Mouse (Mus musculus): ENCODE results near the gene Armcx5. TPM values are rescaled to one million over a fixed set of nuclear protein-coding genes. Genes with fewer than 3 reads are reported as not detected.
A peak's percentile ranks its signal among the peaks of the same experiment; 100 is the strongest.
"Not testable (repeated sequence)": the region's sequence is repeated elsewhere in the genome, so short reads cannot be mapped to it uniquely, and the experiment has no call there.

Armcx5 gene
- polyA plus RNA-seq, 1 experiment from 2014 or later, result 7.2 TPM

GRCm38 (mm10) chrX:135743056-135743355 is 473 bp downstream of the Armcx5 start:
- no peak for ATAC-seq (ENCODE audit: insufficient number of reproducible peaks, insufficient read depth, low FRiP score, low read depth)
- no peaks in the 10 kb centered on the region for H3K4me1 ChIP-seq (ENCODE audit: control insufficient read depth in 2 of 2, insufficient read depth in 2 of 2, low read length in 2 of 2)
- WGBS, result 14% methylated on average over 7 of the region's 7 CpGs

GRCm38 (mm10) chrX:135745376-135745775 is 2.8 kb downstream of the Armcx5 start:
- H3K4me3 ChIP-seq (ENCODE audit: control insufficient read depth in 1 of 2, insufficient read depth in 1 of 2, low read depth in 1 of 2, low read length in 2 of 2); H3K9me3 ChIP-seq (ENCODE audit: control insufficient read depth, low read length); ATAC-seq (ENCODE audit: insufficient number of reproducible peaks, insufficient read depth, low FRiP score, low read depth); H3K4me1 ChIP-seq (ENCODE audit: control insufficient read depth in 2 of 2, insufficient read depth in 2 of 2, low read length in 2 of 2); H3K4me2 ChIP-seq (ENCODE audit: low read length); H3K27ac ChIP-seq (replicated peaks in 1 of 2; ENCODE audit: control insufficient read depth in 1 of 2, insufficient read depth in 1 of 2, low read depth in 2 of 2, low read length in 2 of 2); H3K27me3 ChIP-seq (ENCODE audit: control insufficient read depth, insufficient read depth, low read length); H3K9ac ChIP-seq (ENCODE audit: low read length): not testable (repeated sequence)
- WGBS, result 56% methylated on average over 3 of the region's 3 CpGs
- H3K36me3 ChIP-seq (ENCODE audit: control insufficient read depth, insufficient read depth, low read length), result peaks cover 29% of the 10 kb centered on the region

More at GRCm38 (mm10) chrX:135743056-135743355, 473 bp downstream of the Armcx5 start:
- Histone ChIP-seq H3K4me2 (ENCODE audit: low read length) (peak overlapping the region; percentile 65), H3K9me3 (ENCODE audit: control insufficient read depth, low read length) (no peaks in the 10 kb centered on the region), H3K27me3 (ENCODE audit: control insufficient read depth, insufficient read depth, low read length) (no peaks in the 10 kb centered on the region), H3K4me3 (ENCODE audit: control insufficient read depth in 1 of 2, insufficient read depth in 1 of 2, low read depth in 1 of 2, low read length in 2 of 2) (peak overlapping the region; percentile 67 to 76), H3K9ac (ENCODE audit: low read length) (peak overlapping the region; percentile 80), H3K27ac (replicated peaks in 1 of 2; ENCODE audit: control insufficient read depth in 1 of 2, insufficient read depth in 1 of 2, low read depth in 2 of 2, low read length in 2 of 2) (peak overlapping the region; percentile 46 to 81; a peak in 3 of 4 replicates), H3K36me3 (ENCODE audit: control insufficient read depth, insufficient read depth, low read length) (peaks cover 20% of the 10 kb centered on the region; the same call in 1 of the 2 replicates)

GRCm38 (mm10) chrX:135752832-135753231 is 10.3 kb downstream of the Armcx5 start:
- peaks cover 36% of the 10 kb centered on the region for H3K36me3 ChIP-seq (ENCODE audit: control insufficient read depth, insufficient read depth, low read length)
- H3K27ac ChIP-seq (replicated peaks in 1 of 2; ENCODE audit: control insufficient read depth in 1 of 2, insufficient read depth in 1 of 2, low read depth in 2 of 2, low read length in 2 of 2), result no peak overlapping the region
- H3K9me3 ChIP-seq (ENCODE audit: control insufficient read depth, low read length), result no peaks in the 10 kb centered on the region
- no peaks in the 10 kb centered on the region for H3K4me1 ChIP-seq (ENCODE audit: control insufficient read depth in 2 of 2, insufficient read depth in 2 of 2, low read length in 2 of 2)
- no peak overlapping the region for H3K4me3 ChIP-seq (ENCODE audit: control insufficient read depth in 1 of 2, insufficient read depth in 1 of 2, low read depth in 1 of 2, low read length in 2 of 2)
- H3K27me3 ChIP-seq (ENCODE audit: control insufficient read depth, insufficient read depth, low read length), result no peaks in the 10 kb centered on the region
- ATAC-seq (ENCODE audit: insufficient number of reproducible peaks, insufficient read depth, low FRiP score, low read depth), result no peak
- H3K4me2 ChIP-seq (ENCODE audit: low read length), result no peak overlapping the region
- WGBS, result 0% methylated on average over 2 of the region's 2 CpGs
- H3K9ac ChIP-seq (ENCODE audit: low read length), result no peak overlapping the region

GRCm38 (mm10) chrX:135761707-135762106 is 19.2 kb downstream of the Armcx5 start:
- H3K27me3 ChIP-seq (ENCODE audit: control insufficient read depth, insufficient read depth, low read length), result no peaks in the 10 kb centered on the region
- no peak overlapping the region for H3K9ac ChIP-seq (ENCODE audit: low read length)
- H3K4me1 ChIP-seq (ENCODE audit: control insufficient read depth in 2 of 2, insufficient read depth in 2 of 2, low read length in 2 of 2), result no peaks in the 10 kb centered on the region
- no peak overlapping the region for H3K27ac ChIP-seq (replicated peaks in 1 of 2; ENCODE audit: control insufficient read depth in 1 of 2, insufficient read depth in 1 of 2, low read depth in 2 of 2, low read length in 2 of 2)
- no peak overlapping the region for H3K4me2 ChIP-seq (ENCODE audit: low read length)
- H3K9me3 ChIP-seq (ENCODE audit: control insufficient read depth, low read length), result no peaks in the 10 kb centered on the region
- H3K36me3 ChIP-seq (ENCODE audit: control insufficient read depth, insufficient read depth, low read length), result peaks cover 23% of the 10 kb centered on the region
- ATAC-seq (ENCODE audit: insufficient number of reproducible peaks, insufficient read depth, low FRiP score, low read depth), result no peak
- H3K4me3 ChIP-seq (ENCODE audit: control insufficient read depth in 1 of 2, insufficient read depth in 1 of 2, low read depth in 1 of 2, low read length in 2 of 2), result no peak overlapping the region

GRCm38 (mm10) chrX:135768043-135768548 is 25.6 kb downstream of the Armcx5 start:
- 29% methylated on average over 3 of the region's 3 CpGs for WGBS
- no peaks in the 10 kb centered on the region for H3K27me3 ChIP-seq (ENCODE audit: control insufficient read depth, insufficient read depth, low read length)
- no peak for ATAC-seq (ENCODE audit: insufficient number of reproducible peaks, insufficient read depth, low FRiP score, low read depth)
- H3K4me1 ChIP-seq (ENCODE audit: control insufficient read depth in 2 of 2, insufficient read depth in 2 of 2, low read length in 2 of 2), result 0 out of 4 replicates have a peak, but pooled peaks cover 0 to 2% of the 10 kb centered on the region in 2 experiments
- H3K9ac ChIP-seq (ENCODE audit: low read length), result no peak overlapping the region
- no peak overlapping the region for H3K27ac ChIP-seq (replicated peaks in 1 of 2; ENCODE audit: control insufficient read depth in 1 of 2, insufficient read depth in 1 of 2, low read depth in 2 of 2, low read length in 2 of 2)
- no peak overlapping the region for H3K4me3 ChIP-seq (ENCODE audit: control insufficient read depth in 1 of 2, insufficient read depth in 1 of 2, low read depth in 1 of 2, low read length in 2 of 2)
- H3K4me2 ChIP-seq (ENCODE audit: low read length), result no peak overlapping the region
- 0 out of 2 replicates have a peak, but pooled peaks cover 5% of the 10 kb centered on the region for H3K36me3 ChIP-seq (ENCODE audit: control insufficient read depth, insufficient read depth, low read length)
- no peaks in the 10 kb centered on the region for H3K9me3 ChIP-seq (ENCODE audit: control insufficient read depth, low read length)

- 47% methylated on average over 2 of the region's 2 CpGs for WGBS
- Histone ChIP-seq H3K9me3 (ENCODE audit: control insufficient read depth, low read length) (no peaks in the 10 kb centered on the region), H3K4me2 (ENCODE audit: low read length) (no peak overlapping the region), H3K27me3 (ENCODE audit: control insufficient read depth, insufficient read depth, low read length) (no peaks in the 10 kb centered on the region), H3K4me3 (ENCODE audit: control insufficient read depth in 1 of 2, insufficient read depth in 1 of 2, low read depth in 1 of 2, low read length in 2 of 2) (no peak overlapping the region), H3K9ac (ENCODE audit: low read length) (no peak overlapping the region), H3K36me3 (ENCODE audit: control insufficient read depth, insufficient read depth, low read length) (0 out of 2 replicates have a peak, but pooled peaks cover 4% of the 10 kb centered on the region), H3K27ac (replicated peaks in 1 of 2; ENCODE audit: control insufficient read depth in 1 of 2, insufficient read depth in 1 of 2, low read depth in 2 of 2, low read length in 2 of 2) (no peak overlapping the region), H3K4me1 (ENCODE audit: control insufficient read depth in 2 of 2, insufficient read depth in 2 of 2, low read length in 2 of 2) (0 out of 4 replicates have a peak, but pooled peaks cover 0 to 2% of the 10 kb centered on the region in 2 experiments)
- no peak for ATAC-seq (ENCODE audit: insufficient number of reproducible peaks, insufficient read depth, low FRiP score, low read depth)
Measured at GRCm38 (mm10) chrX:135768565-135768964, 26.0 kb downstream of the Armcx5 start.

GRCm38 (mm10) chrX:135791536-135791935 is 49.0 kb downstream of the Armcx5 start:
- H3K27ac ChIP-seq (replicated peaks in 1 of 2; ENCODE audit: control insufficient read depth in 1 of 2, insufficient read depth in 1 of 2, low read depth in 2 of 2, low read length in 2 of 2), result no peak overlapping the region
- no peak overlapping the region for H3K4me3 ChIP-seq (ENCODE audit: control insufficient read depth in 1 of 2, insufficient read depth in 1 of 2, low read depth in 1 of 2, low read length in 2 of 2)
- ATAC-seq (ENCODE audit: insufficient number of reproducible peaks, insufficient read depth, low FRiP score, low read depth), result no peak
- no peaks in the 10 kb centered on the region for H3K36me3 ChIP-seq (ENCODE audit: control insufficient read depth, insufficient read depth, low read length)
- H3K4me1 ChIP-seq (ENCODE audit: control insufficient read depth in 2 of 2, insufficient read depth in 2 of 2, low read length in 2 of 2), result peaks cover 0 to 4% of the 10 kb centered on the region in 2 experiments; a peak in 1 of 4 replicates
- H3K9me3 ChIP-seq (ENCODE audit: control insufficient read depth, low read length), result no peaks in the 10 kb centered on the region
- H3K4me2 ChIP-seq (ENCODE audit: low read length), result no peak overlapping the region
- no peaks in the 10 kb centered on the region for H3K27me3 ChIP-seq (ENCODE audit: control insufficient read depth, insufficient read depth, low read length)
- H3K9ac ChIP-seq (ENCODE audit: low read length), result no peak overlapping the region

- H3K4me3 ChIP-seq (ENCODE audit: control insufficient read depth in 1 of 2, insufficient read depth in 1 of 2, low read depth in 1 of 2, low read length in 2 of 2), result no peak overlapping the region
- peaks cover 0 to 4% of the 10 kb centered on the region in 2 experiments; a peak in 1 of 4 replicates for H3K4me1 ChIP-seq (ENCODE audit: control insufficient read depth in 2 of 2, insufficient read depth in 2 of 2, low read length in 2 of 2)
- H3K27me3 ChIP-seq (ENCODE audit: control insufficient read depth, insufficient read depth, low read length), result no peaks in the 10 kb centered on the region
- no peak overlapping the region for H3K4me2 ChIP-seq (ENCODE audit: low read length)
- 76% methylated on average over 6 of the region's 6 CpGs for WGBS
- no peaks in the 10 kb centered on the region for H3K36me3 ChIP-seq (ENCODE audit: control insufficient read depth, insufficient read depth, low read length)
- no peak for ATAC-seq (ENCODE audit: insufficient number of reproducible peaks, insufficient read depth, low FRiP score, low read depth)
- H3K27ac ChIP-seq (replicated peaks in 1 of 2; ENCODE audit: control insufficient read depth in 1 of 2, insufficient read depth in 1 of 2, low read depth in 2 of 2, low read length in 2 of 2), result no peak overlapping the region
- H3K9me3 ChIP-seq (ENCODE audit: control insufficient read depth, low read length), result no peaks in the 10 kb centered on the region
- no peak overlapping the region for H3K9ac ChIP-seq (ENCODE audit: low read length)
Measured at GRCm38 (mm10) chrX:135792326-135792725, 49.8 kb downstream of the Armcx5 start.

Measured in heart, embryonic 14.5 days (tissue).